Mouse (Mus musculus): Measurements from ENCODE around the gene C1qtnf1. TPM values are rescaled to one million over a fixed set of nuclear protein-coding genes. Genes with fewer than 3 reads are reported as not detected.

C1qtnf1 gene
- polyA plus RNA-seq, 1 experiment from 2014 or later: 3.3 TPM

GRCm38 (mm10) chr11:118408051-118408740 is 19.8 kb upstream of the C1qtnf1 start:
- no peak overlapping the region for H3K9ac ChIP-seq (replicated peaks; ENCODE audit: low read depth, low read length)
- H3K4me1 ChIP-seq (ENCODE audit: control insufficient read depth, insufficient read depth, low read length): no peaks in the 10 kb centered on the region
- H3K36me3 ChIP-seq (ENCODE audit: control insufficient read depth, insufficient read depth, low read length): peaks cover 9% of the 10 kb centered on the region; the same call in 1 of the 2 replicates
- no peak for ATAC-seq (ENCODE audit: low read depth)
- no peak overlapping the region for H3K27ac ChIP-seq (ENCODE audit: low read depth, low read length)
- no peak overlapping the region for H3K4me3 ChIP-seq (ENCODE audit: low read depth, low read length)
- WGBS: 86% methylated on average over 18 of the region's 18 CpGs
- no peak overlapping the region for H3K4me2 ChIP-seq (ENCODE audit: low read depth, low read length)
- H3K27me3 ChIP-seq (ENCODE audit: control insufficient read depth, insufficient read depth, low read length): no peaks in the 10 kb centered on the region
- no peaks in the 10 kb centered on the region for H3K9me3 ChIP-seq (ENCODE audit: control insufficient read depth, low read length)

- Histone ChIP-seq H3K9me3 (ENCODE audit: control insufficient read depth, low read length) (no peaks in the 10 kb centered on the region), H3K4me3 (ENCODE audit: low read depth, low read length) (no peak overlapping the region), H3K4me2 (ENCODE audit: low read depth, low read length) (no peak overlapping the region), H3K9ac (replicated peaks; ENCODE audit: low read depth, low read length) (0 out of 2 replicates have a peak overlapping the region, but pooled peaks have one; percentile 16), H3K36me3 (ENCODE audit: control insufficient read depth, insufficient read depth, low read length) (peaks cover 13% of the 10 kb centered on the region; the same call in 1 of the 2 replicates), H3K27me3 (ENCODE audit: control insufficient read depth, insufficient read depth, low read length) (no peaks in the 10 kb centered on the region), H3K27ac (ENCODE audit: low read depth, low read length) (no peak overlapping the region), H3K4me1 (ENCODE audit: control insufficient read depth, insufficient read depth, low read length) (no peaks in the 10 kb centered on the region)
- no peak for ATAC-seq (ENCODE audit: low read depth)
- WGBS: 68% methylated on average over 12 of the region's 12 CpGs
Measured at GRCm38 (mm10) chr11:118409106-118410072, 18.6 kb upstream of the C1qtnf1 start.

- no peak for ATAC-seq (ENCODE audit: low read depth)
- H3K4me1 ChIP-seq (ENCODE audit: control insufficient read depth, insufficient read depth, low read length): no peaks in the 10 kb centered on the region
- WGBS: 59% methylated on average over 1 of the region's 1 CpGs
- no peak overlapping the region for H3K4me3 ChIP-seq (ENCODE audit: low read depth, low read length)
- H3K4me2 ChIP-seq (ENCODE audit: low read depth, low read length): no peak overlapping the region
- H3K9me3 ChIP-seq (ENCODE audit: control insufficient read depth, low read length): no peaks in the 10 kb centered on the region
- H3K36me3 ChIP-seq (ENCODE audit: control insufficient read depth, insufficient read depth, low read length): peaks cover 14% of the 10 kb centered on the region; the same call in 1 of the 2 replicates
- H3K27ac ChIP-seq (ENCODE audit: low read depth, low read length): no peak overlapping the region
- H3K27me3 ChIP-seq (ENCODE audit: control insufficient read depth, insufficient read depth, low read length): no peaks in the 10 kb centered on the region
- no peak overlapping the region for H3K9ac ChIP-seq (replicated peaks; ENCODE audit: low read depth, low read length)
Measured at GRCm38 (mm10) chr11:118410073-118410444, 17.9 kb upstream of the C1qtnf1 start.

- Histone ChIP-seq H3K4me3 (ENCODE audit: low read depth, low read length) (no peak overlapping the region), H3K4me1 (ENCODE audit: control insufficient read depth, insufficient read depth, low read length) (no peaks in the 10 kb centered on the region), H3K27me3 (ENCODE audit: control insufficient read depth, insufficient read depth, low read length) (no peaks in the 10 kb centered on the region), H3K4me2 (ENCODE audit: low read depth, low read length) (no peak overlapping the region), H3K9me3 (ENCODE audit: control insufficient read depth, low read length) (no peaks in the 10 kb centered on the region), H3K9ac (replicated peaks; ENCODE audit: low read depth, low read length) (no peak overlapping the region), H3K27ac (ENCODE audit: low read depth, low read length) (no peak overlapping the region), H3K36me3 (ENCODE audit: control insufficient read depth, insufficient read depth, low read length) (peaks cover 14% of the 10 kb centered on the region; the same call in 1 of the 2 replicates)
- ATAC-seq (ENCODE audit: low read depth): no peak
- WGBS: 90% methylated on average over 10 of the region's 10 CpGs
Measured at GRCm38 (mm10) chr11:118410479-118410878, 17.5 kb upstream of the C1qtnf1 start.

- WGBS: 97% methylated on average over 8 of the region's 8 CpGs
- Histone ChIP-seq H3K9me3 (ENCODE audit: control insufficient read depth, low read length) (no peaks in the 10 kb centered on the region), H3K9ac (replicated peaks; ENCODE audit: low read depth, low read length) (no peak overlapping the region), H3K36me3 (ENCODE audit: control insufficient read depth, insufficient read depth, low read length) (peaks cover 10% of the 10 kb centered on the region; the same call in 1 of the 2 replicates), H3K27me3 (ENCODE audit: control insufficient read depth, insufficient read depth, low read length) (no peaks in the 10 kb centered on the region), H3K4me2 (ENCODE audit: low read depth, low read length) (no peak overlapping the region), H3K4me3 (ENCODE audit: low read depth, low read length) (no peak overlapping the region), H3K4me1 (ENCODE audit: control insufficient read depth, insufficient read depth, low read length) (no peaks in the 10 kb centered on the region), H3K27ac (ENCODE audit: low read depth, low read length) (no peak overlapping the region)
- ATAC-seq (ENCODE audit: low read depth): no peak
Measured at GRCm38 (mm10) chr11:118411271-118411670, 16.7 kb upstream of the C1qtnf1 start.

- H3K4me3 ChIP-seq (ENCODE audit: low read depth, low read length): no peak overlapping the region
- H3K4me1 ChIP-seq (ENCODE audit: control insufficient read depth, insufficient read depth, low read length): peaks cover 2% of the 10 kb centered on the region; the same call in 1 of the 2 replicates
- H3K36me3 ChIP-seq (ENCODE audit: control insufficient read depth, insufficient read depth, low read length): peaks cover 5% of the 10 kb centered on the region; the same call in 1 of the 2 replicates
- WGBS: 94% methylated on average over 2 of the region's 2 CpGs
- no peak overlapping the region for H3K27ac ChIP-seq (ENCODE audit: low read depth, low read length)
- no peaks in the 10 kb centered on the region for H3K27me3 ChIP-seq (ENCODE audit: control insufficient read depth, insufficient read depth, low read length)
- H3K4me2 ChIP-seq (ENCODE audit: low read depth, low read length): no peak overlapping the region
- no peaks in the 10 kb centered on the region for H3K9me3 ChIP-seq (ENCODE audit: control insufficient read depth, low read length)
- no peak overlapping the region for H3K9ac ChIP-seq (replicated peaks; ENCODE audit: low read depth, low read length)
- ATAC-seq (ENCODE audit: low read depth): no peak
Measured at GRCm38 (mm10) chr11:118412601-118413000, 15.4 kb upstream of the C1qtnf1 start.

- H3K9ac ChIP-seq (replicated peaks; ENCODE audit: low read depth, low read length): no peak overlapping the region
- H3K4me1 ChIP-seq (ENCODE audit: control insufficient read depth, insufficient read depth, low read length): peaks cover 7% of the 10 kb centered on the region
- no peaks in the 10 kb centered on the region for H3K27me3 ChIP-seq (ENCODE audit: control insufficient read depth, insufficient read depth, low read length)
- H3K9me3 ChIP-seq (ENCODE audit: control insufficient read depth, low read length): no peaks in the 10 kb centered on the region
- WGBS: 74% methylated on average over 4 of the region's 4 CpGs
- no peak overlapping the region for H3K4me3 ChIP-seq (ENCODE audit: low read depth, low read length)
- peaks cover 5% of the 10 kb centered on the region; the same call in 1 of the 2 replicates for H3K36me3 ChIP-seq (ENCODE audit: control insufficient read depth, insufficient read depth, low read length)
- ATAC-seq (ENCODE audit: low read depth): no peak
- no peak overlapping the region for H3K27ac ChIP-seq (ENCODE audit: low read depth, low read length)
- no peak overlapping the region for H3K4me2 ChIP-seq (ENCODE audit: low read depth, low read length)
Measured at GRCm38 (mm10) chr11:118413055-118413454, 14.9 kb upstream of the C1qtnf1 start.

- 91% methylated on average over 5 of the region's 5 CpGs for WGBS
- Histone ChIP-seq H3K4me1 (ENCODE audit: control insufficient read depth, insufficient read depth, low read length) (peaks cover 11% of the 10 kb centered on the region), H3K4me2 (ENCODE audit: low read depth, low read length) (no peak overlapping the region), H3K36me3 (ENCODE audit: control insufficient read depth, insufficient read depth, low read length) (peaks cover 5% of the 10 kb centered on the region; the same call in 1 of the 2 replicates), H3K9me3 (ENCODE audit: control insufficient read depth, low read length) (no peaks in the 10 kb centered on the region), H3K27me3 (ENCODE audit: control insufficient read depth, insufficient read depth, low read length) (no peaks in the 10 kb centered on the region), H3K27ac (ENCODE audit: low read depth, low read length) (no peak overlapping the region), H3K4me3 (ENCODE audit: low read depth, low read length) (no peak overlapping the region), H3K9ac (replicated peaks; ENCODE audit: low read depth, low read length) (no peak overlapping the region)
- no peak for ATAC-seq (ENCODE audit: low read depth)
Measured at GRCm38 (mm10) chr11:118414270-118414669, 13.7 kb upstream of the C1qtnf1 start.
